Mouse (Mus musculus) fat pad, adult 2 months (tissue): Measurements from ENCODE around the gene Zfp804b.
"Not testable (repeated sequence)": the region's sequence is repeated elsewhere in the genome, so short reads cannot be mapped to it uniquely, and the experiment has no call there.

Experiments
- DNase-seq: peaks from one replicate; pipeline ENCODE4 v3.0.0-alpha.2; 2011; ENCODE audit warnings: low read depth, low spot score; ENCODE audit errors: extremely low read depth

Zfp804b gene

GRCm38 (mm10) chr5:7344145-7345010 lies at the start of gene Zfp804b:
Gene Zfp804b (minus strand): TSS chr5:7344756.
- no peak for DNase-seq

- DNase-seq = not testable (repeated sequence)
Observed at GRCm38 (mm10) chr5:7364616-7365015, 20.1 kb upstream of the Zfp804b start.

- no peak for DNase-seq
Observed at GRCm38 (mm10) chr5:7345011-7345389, 444 bp upstream of the Zfp804b start.

GRCm38 (mm10) chr5:7325594-7325993 lies 19.0 kb downstream of the Zfp804b start:
- no peak for DNase-seq

GRCm38 (mm10) chr5:7303819-7304218 lies 40.7 kb downstream of the Zfp804b start, which contains the start of gene Tex47:
Gene Tex47 (plus strand): TSS chr5:7304119.
- DNase-seq = no peak

GRCm38 (mm10) chr5:7302969-7303368 lies 41.6 kb downstream of the Zfp804b start:
- DNase-seq = no peak

GRCm38 (mm10) chr5:7284336-7284735 lies 60.2 kb downstream of the Zfp804b start:
- DNase-seq = no peak

- DNase-seq = no peak
Observed at GRCm38 (mm10) chr5:7276659-7277455, 67.7 kb downstream of the Zfp804b start.

- DNase-seq = no peak
Observed at GRCm38 (mm10) chr5:7177589-7177988, 167.0 kb downstream of the Zfp804b start.

GRCm38 (mm10) chr5:7139658-7140057 lies 204.9 kb downstream of the Zfp804b start:
- no peak for DNase-seq

GRCm38 (mm10) chr5:7102387-7102786 lies 242.2 kb downstream of the Zfp804b start:
- DNase-seq = no peak

- no peak for DNase-seq
Observed at GRCm38 (mm10) chr5:7073936-7074631, 270.5 kb downstream of the Zfp804b start.

- DNase-seq = no peak
Observed at GRCm38 (mm10) chr5:7007468-7007867, 337.1 kb downstream of the Zfp804b start.

GRCm38 (mm10) chr5:6983993-6984392 lies 360.6 kb downstream of the Zfp804b start:
- DNase-seq = no peak

- no peak for DNase-seq
Observed at GRCm38 (mm10) chr5:6934837-6935236, 409.7 kb downstream of the Zfp804b start.

- DNase-seq = no peak
Observed at GRCm38 (mm10) chr5:6911290-6911689, 433.3 kb downstream of the Zfp804b start.

GRCm38 (mm10) chr5:6881396-6881795 lies 463.2 kb downstream of the Zfp804b start:
- no peak for DNase-seq

- DNase-seq = no peak
Observed at GRCm38 (mm10) chr5:6871566-6871965, 473.0 kb downstream of the Zfp804b start.

GRCm38 (mm10) chr5:6870970-6871369 lies 473.6 kb downstream of the Zfp804b start:
- no peak for DNase-seq

GRCm38 (mm10) chr5:6795396-6795795 lies 549.2 kb downstream of the Zfp804b start:
- DNase-seq = no peak

- DNase-seq = no peak
Observed at GRCm38 (mm10) chr5:6769357-6769892, 575.1 kb downstream of the Zfp804b start.
